Comparison of ENCODE assay signal across 23 mouse cellular contexts in genomic region chr1:107445352-107445751, GRCm38 (mm10). TPM values are rescaled to one million over a fixed set of nuclear protein-coding genes. Genes with fewer than 3 reads are reported as not detected.
"Had no signal": no experiment of that assay in that cellular context is flagged by ENCODE, and none has a peak within 500 bp of the region (broad histone marks: within the 10 kb centered on the region; RNA-seq: fewer than 3 reads in every experiment).

No protein-coding gene starts in this region.

- H3K4me2 ChIP-seq: liver, embryonic 11.5 days; liver, embryonic 15.5 days; lung, embryonic 14.5 days; neural tube, embryonic 13.5 days had no signal

- H3K27ac ChIP-seq: left cerebral cortex, adult 2 months; limb, embryonic 10.5 days; liver, embryonic 15.5 days; midbrain, embryonic 10.5 days; neural tube, embryonic 13.5 days had no signal

- H3K36me3 ChIP-seq: limb, embryonic 10.5 days; liver, embryonic 15.5 days; midbrain, embryonic 10.5 days; neural tube, embryonic 13.5 days had no signal

- H3K9me3 ChIP-seq: limb, embryonic 10.5 days; liver, embryonic 15.5 days; midbrain, embryonic 10.5 days; neural tube, embryonic 13.5 days had no signal

- DNase-seq: kidney, adult 11 months; kidney, postnatal 14 days; lung, embryonic 14.5 days; lung, postnatal 10 days; lung, postnatal 4 days; midbrain, embryonic 14.5 days; right cerebral cortex, adult 18-20 months; right cerebral cortex, postnatal 25 days; thymus, adult 2 months; thymus, postnatal 25 days had no signal

- H3K9ac ChIP-seq: liver, embryonic 15.5 days; lung, embryonic 14.5 days; neural tube, embryonic 13.5 days had no signal

- H3K27me3 ChIP-seq: liver, embryonic 15.5 days; neural tube, embryonic 13.5 days had no signal

- H3K4me1 ChIP-seq: limb, embryonic 10.5 days; liver, embryonic 15.5 days; midbrain, embryonic 10.5 days; neural tube, embryonic 13.5 days had no signal

- H3K4me3 ChIP-seq: left cerebral cortex, adult 2 months; limb, embryonic 10.5 days; liver, embryonic 15.5 days; midbrain, embryonic 10.5 days; neural tube, embryonic 13.5 days had no signal

RNA-seq across cellular contexts. Expression of gene Serpinb7, which starts 45.9 kb away (rescaled TPM):
- total RNA-seq: layer of hippocampus, postnatal 25 days; left cerebral cortex, adult 2 months; left cerebral cortex, postnatal 14 days; megakaryocyte, adult 5-6 weeks had no signal
- polyA plus RNA-seq: kidney, embryonic 14.5 days; large intestine, adult 2 months; limb, embryonic 10.5 days; lung, embryonic 14.5 days; midbrain, embryonic 10.5 days; midbrain, embryonic 14.5 days; neural tube, embryonic 13.5 days; stomach, embryonic 14.5 days; urinary bladder, adult 2 months had no signal
